Mouse (Mus musculus) gastrocnemius, adult 18-20 months (tissue): ENCODE results near the gene Cacnb4. TPM values are rescaled to one million over a fixed set of nuclear protein-coding genes. Genes with fewer than 3 reads are reported as not detected.

ENCODE experiments used
- DNase-seq: peaks from one replicate; pipeline ENCODE4 v3.0.0; 2021; ENCODE audit warnings: low spot score
- total RNA-seq, 2 experiments: library from RNA; stranded (reverse); gene quantifications; 2 replicates each; pipeline ENCODE4 v1.2.3; 2021

The Cacnb4 gene
- total RNA-seq, 2 experiments from 2014 or later = 0.21 to 0.55 TPM

GRCm38 (mm10) chr2:52570781-52571180, 105.8 kb downstream of the Cacnb4 start:
- DNase-seq = no peak

- DNase-seq = no peak
These were observed 106.5 kb downstream of the Cacnb4 start for GRCm38 (mm10) chr2:52570171-52570570.

GRCm38 (mm10) chr2:52568131-52568530, 108.5 kb downstream of the Cacnb4 start:
- DNase-seq = no peak

GRCm38 (mm10) chr2:52567421-52567820, 109.2 kb downstream of the Cacnb4 start:
- peak; percentile 44 for DNase-seq

GRCm38 (mm10) chr2:52563277-52563676, 113.4 kb downstream of the Cacnb4 start:
- no peak for DNase-seq

- DNase-seq = no peak
These were observed 114.3 kb downstream of the Cacnb4 start for GRCm38 (mm10) chr2:52562356-52562755.

- DNase-seq = no peak
These were observed 115.5 kb downstream of the Cacnb4 start for GRCm38 (mm10) chr2:52561137-52561536.

GRCm38 (mm10) chr2:52560266-52560665, 116.4 kb downstream of the Cacnb4 start:
- no peak for DNase-seq

GRCm38 (mm10) chr2:52558411-52558810, 118.2 kb downstream of the Cacnb4 start:
- no peak for DNase-seq

GRCm38 (mm10) chr2:52557503-52558275, 118.9 kb downstream of the Cacnb4 start:
- no peak for DNase-seq

- DNase-seq = no peak
These were observed 119.7 kb downstream of the Cacnb4 start for GRCm38 (mm10) chr2:52556961-52557326.

- DNase-seq = no peak
These were observed 120.2 kb downstream of the Cacnb4 start for GRCm38 (mm10) chr2:52556298-52556960.

GRCm38 (mm10) chr2:52548401-52548800, 128.2 kb downstream of the Cacnb4 start:
- DNase-seq = no peak

GRCm38 (mm10) chr2:52547331-52547730, 129.3 kb downstream of the Cacnb4 start:
- DNase-seq = no peak

GRCm38 (mm10) chr2:52544527-52544926, 132.1 kb downstream of the Cacnb4 start:
- DNase-seq = no peak

GRCm38 (mm10) chr2:52541068-52541467, 135.6 kb downstream of the Cacnb4 start:
- no peak for DNase-seq

- no peak for DNase-seq
These were observed 137.3 kb downstream of the Cacnb4 start for GRCm38 (mm10) chr2:52539318-52539717.

- peak; percentile 33 for DNase-seq
These were observed 139.0 kb downstream of the Cacnb4 start for GRCm38 (mm10) chr2:52537645-52538044.

GRCm38 (mm10) chr2:52537155-52537554, 139.5 kb downstream of the Cacnb4 start:
- DNase-seq = peak; percentile 37

GRCm38 (mm10) chr2:52536511-52536910, 140.1 kb downstream of the Cacnb4 start:
- peak; percentile 77 for DNase-seq

- DNase-seq = no peak
These were observed 142.9 kb downstream of the Cacnb4 start for GRCm38 (mm10) chr2:52533696-52534095.

- no peak for DNase-seq
These were observed 146.1 kb downstream of the Cacnb4 start for GRCm38 (mm10) chr2:52530521-52530920.

GRCm38 (mm10) chr2:52529245-52529644, 147.4 kb downstream of the Cacnb4 start:
- no peak for DNase-seq
